Mouse (Mus musculus): ENCODE measurements around the gene Nek10.
"Not testable (repeated sequence)": the region's sequence is repeated elsewhere in the genome, so short reads cannot be mapped to it uniquely, and the experiment has no call there.

Nek10 gene

GRCm38 (mm10) chr14:14870463-14870862, 67.2 kb downstream of the Nek10 start:
- no peak for DNase-seq (ENCODE audit: low spot score in 2 of 2)

- no peak for DNase-seq (ENCODE audit: low spot score in 2 of 2)
These were observed 67.9 kb downstream of the Nek10 start for GRCm38 (mm10) chr14:14871121-14871520.

- DNase-seq (ENCODE audit: low spot score in 2 of 2): no peak
These were observed 68.5 kb downstream of the Nek10 start for GRCm38 (mm10) chr14:14871700-14872099.

- no peak for DNase-seq (ENCODE audit: low spot score in 2 of 2)
These were observed 90.9 kb downstream of the Nek10 start for GRCm38 (mm10) chr14:14893932-14894652.

GRCm38 (mm10) chr14:14894776-14895175, 91.6 kb downstream of the Nek10 start:
- no peak for DNase-seq (ENCODE audit: low spot score in 2 of 2)

GRCm38 (mm10) chr14:14895363-14895762, 92.1 kb downstream of the Nek10 start:
- no peak for DNase-seq (ENCODE audit: low spot score in 2 of 2)

- no peak for DNase-seq (ENCODE audit: low spot score in 2 of 2)
These were observed 93.4 kb downstream of the Nek10 start for GRCm38 (mm10) chr14:14896399-14897136.

- peak; percentile 36 to 65 for DNase-seq (ENCODE audit: low spot score in 2 of 2)
These were observed 101.7 kb downstream of the Nek10 start for GRCm38 (mm10) chr14:14904750-14905529.

- no peak for DNase-seq (ENCODE audit: low spot score in 2 of 2)
These were observed 102.3 kb downstream of the Nek10 start for GRCm38 (mm10) chr14:14905530-14905852.

- DNase-seq (ENCODE audit: low spot score in 2 of 2): no peak
These were observed 122.4 kb downstream of the Nek10 start for GRCm38 (mm10) chr14:14925615-14926014.

GRCm38 (mm10) chr14:14927559-14927958, 124.3 kb downstream of the Nek10 start:
- DNase-seq (ENCODE audit: low spot score in 2 of 2): no peak

- DNase-seq (ENCODE audit: low spot score in 2 of 2): no peak
These were observed 131.8 kb downstream of the Nek10 start for GRCm38 (mm10) chr14:14934977-14935376.

GRCm38 (mm10) chr14:14945930-14946329, 142.7 kb downstream of the Nek10 start:
- DNase-seq (ENCODE audit: low spot score in 2 of 2): no peak

GRCm38 (mm10) chr14:14949023-14949422, 145.8 kb downstream of the Nek10 start:
- DNase-seq (ENCODE audit: low spot score in 2 of 2): no peak

GRCm38 (mm10) chr14:14951808-14952207, 148.6 kb downstream of the Nek10 start:
- no peak for DNase-seq (ENCODE audit: low spot score in 2 of 2)

- no peak for DNase-seq (ENCODE audit: low spot score in 2 of 2)
These were observed 156.7 kb downstream of the Nek10 start for GRCm38 (mm10) chr14:14959780-14960440.

GRCm38 (mm10) chr14:14960441-14960988, 157.3 kb downstream of the Nek10 start:
- DNase-seq (ENCODE audit: low spot score in 2 of 2): no peak

GRCm38 (mm10) chr14:14970633-14971032, 167.4 kb downstream of the Nek10 start:
- DNase-seq (ENCODE audit: low spot score in 2 of 2): no peak

- DNase-seq (ENCODE audit: low spot score in 2 of 2): no peak
These were observed 167.8 kb downstream of the Nek10 start for GRCm38 (mm10) chr14:14971056-14971455.

GRCm38 (mm10) chr14:14974156-14974555, 170.9 kb downstream of the Nek10 start:
- no peak for DNase-seq (ENCODE audit: low spot score in 2 of 2)

- DNase-seq (ENCODE audit: low spot score in 2 of 2): not testable (repeated sequence)
These were observed 180.9 kb downstream of the Nek10 start for GRCm38 (mm10) chr14:14984106-14984505.
